Mouse (Mus musculus): ENCODE data around the gene Btn1a1.

- TF ChIP-seq CTCF (IDR thresholded peaks at IDR 0.05; ENCODE audit: borderline replicate concordance, extremely low read depth, insufficient read depth, insufficient read length) (no peak), POLR2A (IDR thresholded peaks at IDR 0.05; ENCODE audit: borderline replicate concordance, extremely low read depth, insufficient read depth, insufficient read length, poor library complexity, severe bottlenecking) (no peak)
These were observed 27.8 kb downstream of the Btn1a1 start for GRCm38 (mm10) chr13:23437908-23438307.
